Mouse (Mus musculus) regulatory T cell (primary cell): Measurements from ENCODE around the gene Prrt1.

Experiments used
- in situ Hi-C: fragments of 300-600 bp; cut with MboI, MseI; formaldehyde crosslinking; loops from one replicate; pipeline ENCODE4 v1.15.1; 2025; ENCODE audit warnings: high pct_unique_total_duplicates

Prrt1 gene

GRCm38 (mm10) chr17:34662978-34663377 lies 33.6 kb downstream of the Prrt1 start:
- in situ Hi-C loops = loop anchor here (5.0 kb wide), 1 partner anchor 51 kb away; no protein-coding TSS in a partner anchor

- in situ Hi-C loops = loop anchor here (5.0 kb wide), 1 partner anchor 51 kb away; no protein-coding TSS in a partner anchor
Observed at GRCm38 (mm10) chr17:34663558-34663957, 34.2 kb downstream of the Prrt1 start.

- in situ Hi-C loops = loop anchor here (5.0 kb wide), 1 partner anchor 52 kb away; no protein-coding TSS in a partner anchor
Observed at GRCm38 (mm10) chr17:34664472-34664871, 35.1 kb downstream of the Prrt1 start.

GRCm38 (mm10) chr17:34670235-34670634 lies 40.9 kb downstream of the Prrt1 start, which contains the start of gene Tnxb:
Gene Tnxb (plus strand): TSS chr17:34670535.
- in situ Hi-C loops = no loop called here

- in situ Hi-C loops = no loop called here
Observed at GRCm38 (mm10) chr17:34671151-34672066, 42.1 kb downstream of the Prrt1 start.

- in situ Hi-C loops = no loop called here
Observed at GRCm38 (mm10) chr17:34672246-34672792, 43.0 kb downstream of the Prrt1 start.

GRCm38 (mm10) chr17:34673139-34673538 lies 43.8 kb downstream of the Prrt1 start:
- in situ Hi-C loops = no loop called here

GRCm38 (mm10) chr17:34674524-34675204 lies 45.3 kb downstream of the Prrt1 start:
- in situ Hi-C loops = loop anchor here (25.0 kb wide), 1 partner anchor 863 kb away; the partner anchor contains the start of gene Psors1c2

- in situ Hi-C loops = loop anchor here (25.0 kb wide), 1 partner anchor 862 kb away; the partner anchor contains the start of gene Psors1c2
Observed at GRCm38 (mm10) chr17:34675205-34676092, 46.1 kb downstream of the Prrt1 start.

GRCm38 (mm10) chr17:34676093-34676460 lies 46.7 kb downstream of the Prrt1 start:
- in situ Hi-C loops = loop anchor here (25.0 kb wide), 1 partner anchor 861 kb away; the partner anchor contains the start of gene Psors1c2

GRCm38 (mm10) chr17:34676671-34677070 lies 47.3 kb downstream of the Prrt1 start:
- in situ Hi-C loops = loop anchor here (25.0 kb wide), 1 partner anchor 861 kb away; the partner anchor contains the start of gene Psors1c2

- in situ Hi-C loops = loop anchor here (25.0 kb wide), 1 partner anchor 857 kb away; the partner anchor contains the start of gene Psors1c2
Observed at GRCm38 (mm10) chr17:34680191-34680590, 50.9 kb downstream of the Prrt1 start.

- in situ Hi-C loops = loop anchor here (25.0 kb wide), 1 partner anchor 857 kb away; the partner anchor contains the start of gene Psors1c2
Observed at GRCm38 (mm10) chr17:34680621-34681020, 51.3 kb downstream of the Prrt1 start.

GRCm38 (mm10) chr17:34681132-34681571 lies 51.8 kb downstream of the Prrt1 start:
- in situ Hi-C loops = loop anchor here (25.0 kb wide), 1 partner anchor 856 kb away; the partner anchor contains the start of gene Psors1c2

GRCm38 (mm10) chr17:34681881-34682536 lies 52.7 kb downstream of the Prrt1 start:
- in situ Hi-C loops = loop anchor here (25.0 kb wide), 1 partner anchor 855 kb away; the partner anchor contains the start of gene Psors1c2
